Mouse (Mus musculus): Measurements from ENCODE around the gene Nr4a1.
A peak's percentile ranks its signal among the peaks of the same experiment; 100 is the strongest.

The Nr4a1 gene

GRCm38 (mm10) chr15:101253886-101254795 lies at the start of gene Nr4a1:
TSS of gene Nr4a1 (plus strand) at chr15:101254269.
- peak; percentile 69 to 71 for DNase-seq (ENCODE audit: low spot score in 2 of 2)

- no peak for DNase-seq (ENCODE audit: low spot score in 2 of 2)
Observed at GRCm38 (mm10) chr15:101204781-101205180, 49.3 kb upstream of the Nr4a1 start.

- peak; percentile 42 to 60 for DNase-seq (ENCODE audit: low spot score in 2 of 2)
Observed at GRCm38 (mm10) chr15:101210228-101210627, 43.8 kb upstream of the Nr4a1 start.

GRCm38 (mm10) chr15:101210998-101211613 lies 43.0 kb upstream of the Nr4a1 start:
- no peak for DNase-seq (ENCODE audit: low spot score in 2 of 2)

GRCm38 (mm10) chr15:101212435-101212834 lies 41.6 kb upstream of the Nr4a1 start:
- no peak for DNase-seq (ENCODE audit: low spot score in 2 of 2)

- no peak for DNase-seq (ENCODE audit: low spot score in 2 of 2)
Observed at GRCm38 (mm10) chr15:101215136-101215535, 38.9 kb upstream of the Nr4a1 start.

GRCm38 (mm10) chr15:101216036-101216435 lies 38.0 kb upstream of the Nr4a1 start:
- no peak for DNase-seq (ENCODE audit: low spot score in 2 of 2)

GRCm38 (mm10) chr15:101220905-101221297 lies 33.2 kb upstream of the Nr4a1 start:
- DNase-seq (ENCODE audit: low spot score in 2 of 2) = no peak

GRCm38 (mm10) chr15:101221298-101222104 lies 32.6 kb upstream of the Nr4a1 start:
- peak; percentile 32 to 48 for DNase-seq (ENCODE audit: low spot score in 2 of 2)

GRCm38 (mm10) chr15:101222897-101223482 lies 31.1 kb upstream of the Nr4a1 start:
- no peak for DNase-seq (ENCODE audit: low spot score in 2 of 2)

GRCm38 (mm10) chr15:101223596-101223995 lies 30.5 kb upstream of the Nr4a1 start:
- DNase-seq (ENCODE audit: low spot score in 2 of 2) = no peak

- peak; percentile 79 to 80 for DNase-seq (ENCODE audit: low spot score in 2 of 2)
Observed at GRCm38 (mm10) chr15:101224006-101224906, 29.8 kb upstream of the Nr4a1 start, which contains the start of gene Grasp. TSS of gene Grasp (plus strand) at chr15:101224188.

- no peak for DNase-seq (ENCODE audit: low spot score in 2 of 2)
Observed at GRCm38 (mm10) chr15:101224977-101225376, 29.1 kb upstream of the Nr4a1 start.

- DNase-seq (ENCODE audit: low spot score in 2 of 2) = no peak
Observed at GRCm38 (mm10) chr15:101227971-101228370, 26.1 kb upstream of the Nr4a1 start.

GRCm38 (mm10) chr15:101228866-101229590 lies 25.0 kb upstream of the Nr4a1 start:
- no peak for DNase-seq (ENCODE audit: low spot score in 2 of 2)

GRCm38 (mm10) chr15:101230503-101230902 lies 23.6 kb upstream of the Nr4a1 start:
- no peak for DNase-seq (ENCODE audit: low spot score in 2 of 2)

- peak in 1 of 2 experiments; percentile 47 for DNase-seq (ENCODE audit: low spot score in 2 of 2)
Observed at GRCm38 (mm10) chr15:101230995-101231647, 22.9 kb upstream of the Nr4a1 start.

GRCm38 (mm10) chr15:101231648-101232180 lies 22.4 kb upstream of the Nr4a1 start:
- DNase-seq (ENCODE audit: low spot score in 2 of 2) = no peak

GRCm38 (mm10) chr15:101232607-101233006 lies 21.5 kb upstream of the Nr4a1 start:
- DNase-seq (ENCODE audit: low spot score in 2 of 2) = no peak

Measured in spleen, postnatal 36 days (tissue).